8 mouse cellular contexts compared by ENCODE assay signal in the genomic region with DNA sequence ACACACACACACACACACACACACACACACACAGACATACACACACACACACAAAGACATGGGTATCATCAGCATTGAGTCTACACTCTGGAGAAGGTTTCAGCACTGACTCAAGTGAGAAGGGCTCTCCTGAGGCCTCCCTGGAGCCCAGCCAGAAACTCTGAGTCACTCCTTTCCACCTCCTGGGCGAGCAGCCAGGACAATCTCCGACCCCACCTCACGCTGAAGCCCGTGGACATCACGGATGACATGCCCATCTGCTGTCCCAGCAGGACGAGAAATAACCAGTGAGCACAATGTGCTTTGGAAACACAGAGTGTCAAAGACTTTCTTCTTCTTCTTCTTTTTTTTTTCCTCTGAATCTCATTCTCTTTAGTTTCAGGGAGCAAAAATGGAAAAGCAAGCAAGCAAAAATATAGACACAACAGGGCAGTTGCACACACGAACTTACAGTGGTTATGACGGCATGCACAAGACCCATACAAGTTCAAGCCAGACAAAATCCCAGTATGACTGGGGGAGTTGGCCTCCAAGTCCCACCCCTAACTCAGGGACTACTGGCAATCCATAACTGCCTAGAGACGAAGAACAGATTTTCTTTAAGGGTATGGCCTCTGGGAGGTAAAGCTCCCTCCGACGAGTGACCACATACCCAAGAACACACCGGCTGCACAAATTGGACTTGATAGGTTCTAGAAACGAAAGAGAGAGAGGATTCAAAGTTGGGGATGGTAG.
DNase-seq lines count a peak whose midpoint lies in the region; ATAC-seq and TF ChIP-seq lines count a peak whose summit lies in the region.
"Had no signal": no experiment of that assay in that cellular context is flagged by ENCODE, and none has a peak within 500 bp of the region (broad histone marks: within the 10 kb centered on the region; RNA-seq: fewer than 3 reads in every experiment).

No protein-coding gene starts in this region.

- WGBS in lung, embryonic 16.5 days: 50% methylated on average over 13 of the region's 13 CpGs
- WGBS in lung, adult 2 months: 48% methylated on average over 13 of the region's 13 CpGs

- no peak overlapping the region for H3K4me2 ChIP-seq in lung, embryonic 16.5 days (ENCODE audit: low read depth, low read length)
- H3K4me2 ChIP-seq: liver, embryonic 15.5 days had no signal

- H3K4me1 ChIP-seq in lung, embryonic 16.5 days (replicated peaks; ENCODE audit: control insufficient read depth, insufficient read depth, low read length): no peaks in the 10 kb centered on the region
- H3K4me1 ChIP-seq in lung, adult 2 months (ENCODE audit: control insufficient read depth, insufficient read depth, low read length): no peaks in the 10 kb centered on the region
- H3K4me1 ChIP-seq: liver, embryonic 15.5 days had no signal

- intact Hi-C loops in gastrocnemius, postnatal 14 days (cut with DNase I; ENCODE audit: low total_unique reads): no loop called here

- H3K9me3 ChIP-seq in lung, embryonic 16.5 days (ENCODE audit: control insufficient read depth, low read length): no peaks in the 10 kb centered on the region
- H3K9me3 ChIP-seq: liver, embryonic 15.5 days had no signal

- H3K36me3 ChIP-seq in lung, embryonic 16.5 days (ENCODE audit: control insufficient read depth, insufficient read depth, low read length): no peaks in the 10 kb centered on the region
- H3K36me3 ChIP-seq: liver, embryonic 15.5 days had no signal

- H3K27ac ChIP-seq in lung, embryonic 16.5 days (ENCODE audit: low read length): no peak overlapping the region
- H3K27ac ChIP-seq: liver, embryonic 15.5 days had no signal

- TF ChIP-seq CTCF in lung, adult 2 months (IDR thresholded peaks at IDR 0.05; ENCODE audit: insufficient read depth, low read length): no peak

- no peak overlapping the region for H3K4me3 ChIP-seq in lung, embryonic 16.5 days (ENCODE audit: low read length)
- no peak overlapping the region for H3K4me3 ChIP-seq in lung, adult 2 months (replicated peaks; ENCODE audit: extremely low read depth, low read depth, low read length)
- H3K4me3 ChIP-seq: liver, embryonic 15.5 days had no signal

- no peak for TF ChIP-seq POLR2A in lung, adult 2 months (IDR thresholded peaks at IDR 0.05; ENCODE audit: borderline replicate concordance, extremely low read depth, low read depth, low read length)

- H3K27me3 ChIP-seq in lung, embryonic 16.5 days (ENCODE audit: control insufficient read depth, insufficient read depth, low read depth, low read length): no peaks in the 10 kb centered on the region
- H3K27me3 ChIP-seq: liver, embryonic 15.5 days had no signal

- H3K9ac ChIP-seq in lung, embryonic 16.5 days (ENCODE audit: low read length): no peak overlapping the region
- H3K9ac ChIP-seq: liver, embryonic 15.5 days had no signal

- DNase-seq in lung, adult 2 months: no peak
- peak; percentile 81 to 89 for DNase-seq in adrenal gland, postnatal 36 days
- DNase-seq in gastrocnemius, postnatal 14 days: peak; percentile 54
- peak; percentile 37 to 65 for DNase-seq in kidney, postnatal 36 days
- no peak for DNase-seq in layer of hippocampus, adult 9-10 months (ENCODE audit: low spot score)

- ATAC-seq in lung, embryonic 16.5 days (ENCODE audit: low read depth): 0 out of 2 replicates have a peak, but pooled peaks have one; percentile 31
- no peak for ATAC-seq in megakaryocyte-erythroid progenitor cell, adult 5-6 weeks (replicated peaks; ENCODE audit: low FRiP score, low TSS enrichment, poor library complexity, severe bottlenecking)

Comparison
In these comparisons a context has a peak if more than half of its experiments do, and no peak if none do; other contexts are left out.
1. DNase-seq: peak in adrenal gland, postnatal 36 days (2 of 2), gastrocnemius, postnatal 14 days (single experiment) and kidney, postnatal 36 days (2 of 2); none in lung, adult 2 months (single experiment) and layer of hippocampus, adult 9-10 months (single experiment).